Mouse (Mus musculus): ENCODE data around the gene Klrb1b. TPM values are rescaled to one million over a fixed set of nuclear protein-coding genes. Genes with fewer than 3 reads are reported as not detected.
"Not testable (repeated sequence)": the region's sequence is repeated elsewhere in the genome, so short reads cannot be mapped to it uniquely, and the experiment has no call there.

The Klrb1b gene
- total RNA-seq, 2 experiments from 2014 or later: 0.79 TPM; not detected in 1

DNA sequence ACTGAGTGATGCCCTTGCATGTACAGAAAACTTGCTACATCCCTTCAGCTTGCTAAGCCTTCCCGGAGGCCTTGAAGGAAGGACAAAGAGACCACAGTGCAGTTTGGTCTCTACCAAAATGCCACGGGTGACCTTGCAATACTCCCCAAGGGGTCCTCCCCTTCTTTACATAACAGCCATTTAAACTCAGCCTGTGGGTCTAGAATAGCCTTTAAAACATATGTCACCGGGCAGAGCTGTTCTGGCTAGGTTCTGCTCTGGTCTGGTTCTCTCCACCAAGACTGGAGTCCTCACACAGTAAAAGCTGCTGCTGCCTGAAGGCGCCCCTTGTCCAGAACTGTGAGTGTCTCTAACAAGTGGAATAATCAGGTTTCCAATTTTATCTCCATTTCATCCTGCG, 25.4 kb downstream of the Klrb1b start:
- not testable (repeated sequence) for DNase-seq (ENCODE audit: low spot score in 2 of 2)

DNA sequence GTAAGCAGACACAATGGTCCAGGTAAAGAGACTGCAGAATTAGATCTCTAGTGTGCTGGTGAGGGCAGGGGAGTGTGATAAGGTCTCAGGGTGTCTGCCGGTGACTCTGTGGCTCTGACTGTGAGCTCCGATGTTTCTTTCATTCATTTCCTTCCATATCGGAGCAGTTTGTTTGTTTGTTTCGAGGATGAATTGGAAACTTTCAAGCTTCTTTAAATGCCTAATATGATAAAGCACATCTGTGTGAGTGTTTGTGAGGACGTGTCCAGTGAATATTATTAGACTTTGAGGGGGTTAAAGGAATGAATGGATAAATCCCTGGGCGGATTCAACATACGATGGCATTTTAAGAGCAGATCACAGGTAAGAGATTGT, 26.2 kb downstream of the Klrb1b start:
- DNase-seq (ENCODE audit: low spot score in 2 of 2): no peak

DNA sequence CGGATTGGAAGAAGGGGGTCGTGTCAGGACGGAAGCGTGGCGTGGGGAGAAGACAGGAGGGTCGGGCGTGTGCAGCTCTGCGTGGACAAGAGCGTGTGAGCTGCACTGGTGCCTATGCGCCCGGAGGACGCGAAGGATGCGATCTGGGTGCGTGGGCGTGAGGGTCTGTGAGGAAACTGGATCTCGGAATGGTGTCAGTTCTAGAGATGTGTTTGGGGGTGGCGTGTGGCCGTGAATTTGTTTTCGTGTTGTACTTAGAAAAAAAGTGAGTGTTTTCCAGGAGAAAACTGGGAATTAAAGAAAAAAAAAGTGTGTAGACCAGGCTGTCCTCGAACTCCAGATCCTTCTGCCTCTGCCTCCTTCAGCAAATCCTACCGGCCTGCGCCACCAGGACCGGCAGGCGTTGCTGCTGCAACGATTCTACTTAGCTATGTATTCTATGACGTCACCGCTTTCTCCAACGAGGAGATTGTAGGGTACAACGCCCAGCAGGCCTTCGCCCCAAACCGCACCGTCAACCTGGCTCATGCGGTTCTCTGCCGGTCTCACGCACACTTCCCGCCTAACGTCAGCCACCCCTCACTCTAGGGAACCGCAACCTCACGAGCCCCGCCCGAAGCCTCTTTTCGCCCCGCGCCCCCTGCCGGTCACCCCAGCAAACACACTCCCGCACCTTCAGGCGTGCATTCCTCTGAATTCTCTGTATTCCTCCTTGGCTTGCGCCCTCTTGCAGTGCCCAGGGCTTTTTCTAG, 26.8 kb downstream of the Klrb1b start:
- peak; percentile 57 to 66 for DNase-seq (ENCODE audit: low spot score in 2 of 2)

DNA sequence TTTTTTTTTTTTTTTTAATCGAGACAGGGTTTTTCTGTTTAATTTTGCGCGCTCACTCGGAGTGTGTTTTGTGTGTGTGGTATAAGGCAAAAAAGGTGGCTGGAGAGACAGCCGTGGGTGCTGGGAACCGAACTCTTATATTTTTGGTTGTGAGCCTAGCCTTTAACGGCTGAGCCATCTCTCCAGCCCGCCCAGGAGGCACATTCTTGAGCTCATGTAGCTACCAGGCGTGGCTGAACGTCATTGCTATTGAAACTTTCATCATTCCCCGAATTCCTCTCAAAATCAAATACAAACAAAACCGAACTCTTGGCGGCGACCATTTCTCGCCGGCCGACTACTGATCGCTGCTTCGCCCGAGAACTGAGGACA, 27.4 kb downstream of the Klrb1b start:
- DNase-seq (ENCODE audit: low spot score in 2 of 2): peak; percentile 43

DNA sequence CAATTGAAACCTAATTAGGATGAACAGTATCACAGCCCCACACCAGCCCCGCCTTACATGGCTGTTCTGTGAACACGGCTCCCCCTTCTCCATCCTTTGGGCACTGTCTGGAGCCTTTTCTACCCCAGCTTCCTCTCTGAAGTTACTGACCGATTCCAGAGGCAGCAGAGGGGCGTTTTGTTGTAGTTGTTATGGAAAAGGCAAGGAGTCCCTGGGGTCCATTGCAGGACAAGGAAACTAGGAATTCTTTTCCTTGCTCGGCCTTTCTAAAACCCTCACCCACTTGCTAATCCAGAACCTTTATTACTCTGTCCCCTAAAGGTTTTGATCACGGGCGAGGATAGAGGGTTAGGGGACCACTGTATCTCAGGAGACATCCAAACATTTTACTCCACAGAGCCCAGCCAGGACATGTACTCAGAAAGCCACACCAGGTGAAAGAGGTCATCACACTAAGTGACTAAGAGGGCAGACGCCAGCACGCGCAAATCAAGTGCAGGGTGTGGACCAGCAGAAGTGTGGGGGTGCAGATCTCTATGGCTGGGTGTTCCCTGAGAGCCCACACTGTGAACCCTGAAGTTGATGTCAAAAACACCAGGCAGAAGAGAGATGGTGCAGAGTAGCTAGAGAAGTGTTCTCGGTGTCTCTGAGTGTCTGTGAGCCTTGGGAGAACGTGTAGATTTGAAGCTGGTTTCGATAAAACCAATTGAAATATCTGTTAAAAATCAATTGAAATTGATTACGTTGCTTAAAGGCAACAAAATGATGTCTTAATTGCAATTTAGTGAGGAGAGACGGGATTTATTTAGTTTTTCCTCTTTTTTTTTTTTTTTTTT, 28.0 kb downstream of the Klrb1b start:
- no peak for DNase-seq (ENCODE audit: low spot score in 2 of 2)

DNA sequence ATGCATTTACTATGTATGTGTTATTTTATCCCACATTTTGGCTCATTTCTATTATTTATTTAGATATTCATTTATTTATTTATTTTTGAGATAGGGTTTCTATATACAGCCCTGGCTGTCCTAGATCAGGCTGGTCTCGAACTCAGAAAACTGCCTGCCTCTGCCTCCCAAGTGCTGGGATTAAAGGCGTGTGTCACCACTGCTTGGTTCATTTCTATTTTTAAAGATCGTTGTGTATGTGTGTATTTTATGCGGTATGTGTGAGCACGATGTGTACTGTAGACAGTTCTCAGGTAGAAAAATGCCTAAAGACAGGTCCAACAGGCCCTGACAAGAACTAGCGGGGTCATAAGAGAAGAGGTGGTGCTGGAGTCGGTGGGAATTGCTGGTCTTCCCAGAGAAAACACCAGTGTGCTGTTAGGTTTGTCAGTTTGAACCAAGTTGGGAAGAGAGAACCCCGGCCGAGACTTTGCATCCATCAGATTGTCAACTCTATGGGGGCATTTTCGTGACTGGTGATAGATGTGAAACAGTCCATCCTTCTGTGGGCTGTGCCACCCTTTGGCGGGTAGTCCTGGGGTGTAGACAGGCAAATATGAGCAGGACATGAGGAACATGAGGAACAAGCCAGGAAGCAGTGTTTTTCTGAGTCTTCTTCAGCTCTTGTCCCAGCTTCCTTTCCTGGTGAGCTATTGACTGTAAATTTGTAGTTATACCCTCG, 28.8 kb downstream of the Klrb1b start:
- no peak for DNase-seq (ENCODE audit: low spot score in 2 of 2)

DNA sequence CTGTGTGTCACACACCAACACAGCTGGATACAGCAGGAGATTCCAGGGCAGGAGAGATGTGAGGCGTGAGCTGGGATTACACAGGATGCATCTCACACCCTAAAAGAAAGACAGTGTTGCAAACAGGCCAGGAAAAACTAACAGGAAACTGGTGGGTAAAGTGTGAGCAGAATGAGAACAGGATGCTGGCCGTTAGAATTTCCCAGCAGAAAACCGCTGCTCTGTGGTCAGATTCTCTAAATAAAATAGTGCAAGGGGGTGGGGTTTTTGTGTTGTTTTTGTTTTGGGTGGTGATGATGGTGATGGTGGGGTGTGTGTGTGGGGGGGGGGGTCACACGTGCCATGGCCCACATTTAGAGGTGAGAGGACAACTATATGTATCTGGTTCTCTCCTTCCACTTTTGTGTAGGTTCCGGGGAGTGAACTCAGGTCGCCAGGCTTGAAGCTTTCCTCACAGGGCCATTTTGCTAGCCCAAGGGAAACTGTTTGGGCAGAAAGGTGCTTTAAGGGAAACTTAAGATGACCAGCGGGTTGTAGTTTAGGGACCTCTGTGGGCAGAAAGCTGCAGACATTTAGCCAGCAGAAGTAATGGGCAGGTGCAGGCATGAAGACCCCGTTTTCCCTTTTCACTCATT, 29.7 kb downstream of the Klrb1b start:
- DNase-seq (ENCODE audit: low spot score in 2 of 2): no peak

DNA sequence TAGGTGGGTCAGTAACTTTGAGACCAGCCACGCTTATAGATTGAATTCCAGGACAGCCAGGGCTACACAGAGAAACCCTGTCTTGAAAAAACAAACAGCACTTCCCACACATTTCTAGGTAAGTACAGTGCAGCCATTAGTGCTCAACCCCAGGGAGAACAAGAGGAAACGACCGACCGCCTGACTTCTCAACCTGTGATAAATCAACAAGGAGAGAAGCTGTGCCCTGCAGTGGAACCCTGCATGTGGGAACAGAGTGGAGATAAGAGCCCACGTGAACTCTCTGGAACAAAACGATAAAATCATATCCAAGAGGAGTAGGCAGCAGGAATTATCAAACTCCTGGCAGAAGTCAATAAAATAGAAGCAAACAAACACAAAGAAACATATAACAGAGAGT, 32.4 kb downstream of the Klrb1b start:
- no peak for DNase-seq (ENCODE audit: low spot score in 2 of 2)

DNA sequence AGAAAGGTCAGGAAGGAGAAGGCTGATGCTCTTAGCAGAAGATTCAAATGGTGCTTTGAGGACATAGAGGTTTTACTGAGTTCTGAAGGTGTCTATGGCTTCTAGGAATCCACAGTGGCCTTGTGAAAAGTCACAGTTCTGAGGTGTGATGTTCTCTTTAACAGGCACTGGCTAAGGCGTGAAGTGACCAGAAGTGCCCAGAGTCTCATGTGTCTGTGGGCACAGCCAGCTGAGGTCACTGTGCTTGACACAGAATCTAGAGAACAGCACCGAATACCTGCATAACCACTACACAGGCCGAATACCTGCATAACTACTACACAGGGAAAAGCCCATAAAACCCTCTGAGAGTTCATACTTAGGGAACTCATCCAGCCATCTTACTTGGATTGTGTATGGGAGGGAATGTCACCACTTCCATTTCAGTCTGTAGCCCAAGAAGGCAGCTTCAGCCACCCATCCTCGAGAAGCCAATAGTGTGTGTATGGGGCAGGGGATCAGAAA, 35.6 kb downstream of the Klrb1b start:
- DNase-seq (ENCODE audit: low spot score in 2 of 2): not testable (repeated sequence)

DNA sequence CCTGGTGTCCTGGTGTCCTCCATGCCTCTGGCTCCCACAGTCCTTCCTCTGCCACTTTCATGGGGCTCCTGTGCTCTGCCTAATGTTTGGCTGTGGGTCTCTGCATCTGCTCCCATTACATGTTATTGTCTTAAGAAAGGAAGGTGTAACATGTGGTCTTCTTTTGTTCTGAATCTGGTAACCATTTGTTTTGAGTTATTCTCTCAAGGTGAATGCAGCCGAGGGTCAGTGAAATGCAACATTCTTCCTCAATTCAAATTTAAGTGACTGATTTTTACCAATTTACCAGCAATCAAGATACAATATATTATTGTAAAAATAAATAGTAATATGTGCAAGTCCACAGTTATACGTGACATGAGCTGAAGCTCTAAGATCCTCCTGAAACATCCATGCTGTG, 37.0 kb downstream of the Klrb1b start, which contains the start of gene Klrb1c:
Klrb1c (minus strand) TSS at position 101 of the 400 bp plus-strand sequence.
- DNase-seq (ENCODE audit: low spot score in 2 of 2): no peak

DNA sequence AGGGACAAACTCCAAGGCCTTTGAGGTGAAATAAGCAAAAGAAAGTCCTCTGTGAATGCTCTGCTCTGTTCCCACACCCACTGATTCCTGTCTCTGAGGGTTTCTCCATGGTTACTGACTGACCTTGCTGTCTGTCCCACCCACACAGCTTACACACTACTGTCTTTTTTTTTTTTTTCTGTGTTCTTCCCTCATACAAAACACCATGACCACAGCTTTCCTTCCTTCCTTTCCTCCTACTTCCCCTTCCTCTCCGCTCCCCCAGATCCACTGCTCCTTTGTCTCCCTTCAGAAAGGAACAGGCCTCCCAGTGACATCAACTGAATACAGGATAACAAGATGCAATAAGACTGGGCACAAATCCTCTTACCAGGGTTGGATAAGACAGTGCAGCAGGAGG, 37.6 kb downstream of the Klrb1b start:
- DNase-seq (ENCODE audit: low spot score in 2 of 2): no peak

DNA sequence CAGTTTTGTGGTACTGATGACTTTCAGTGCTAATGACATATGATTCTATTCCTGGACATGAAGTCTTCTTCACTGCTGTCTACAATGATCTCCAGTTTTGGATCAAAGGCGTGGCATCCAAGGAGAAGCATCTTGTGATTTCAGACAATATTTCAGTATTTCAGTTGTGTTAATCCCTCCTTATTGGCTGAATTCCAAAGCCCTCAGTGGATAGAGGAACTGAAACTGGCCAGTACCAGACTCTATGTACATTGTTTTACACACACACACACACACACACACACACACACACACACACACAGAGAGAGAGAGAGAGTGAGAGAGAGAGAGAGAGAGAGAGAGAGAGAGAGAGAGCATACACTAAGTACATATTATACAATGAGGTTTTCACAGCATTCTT, 39.7 kb downstream of the Klrb1b start:
- not testable (repeated sequence) for DNase-seq (ENCODE audit: low spot score in 2 of 2)

DNA sequence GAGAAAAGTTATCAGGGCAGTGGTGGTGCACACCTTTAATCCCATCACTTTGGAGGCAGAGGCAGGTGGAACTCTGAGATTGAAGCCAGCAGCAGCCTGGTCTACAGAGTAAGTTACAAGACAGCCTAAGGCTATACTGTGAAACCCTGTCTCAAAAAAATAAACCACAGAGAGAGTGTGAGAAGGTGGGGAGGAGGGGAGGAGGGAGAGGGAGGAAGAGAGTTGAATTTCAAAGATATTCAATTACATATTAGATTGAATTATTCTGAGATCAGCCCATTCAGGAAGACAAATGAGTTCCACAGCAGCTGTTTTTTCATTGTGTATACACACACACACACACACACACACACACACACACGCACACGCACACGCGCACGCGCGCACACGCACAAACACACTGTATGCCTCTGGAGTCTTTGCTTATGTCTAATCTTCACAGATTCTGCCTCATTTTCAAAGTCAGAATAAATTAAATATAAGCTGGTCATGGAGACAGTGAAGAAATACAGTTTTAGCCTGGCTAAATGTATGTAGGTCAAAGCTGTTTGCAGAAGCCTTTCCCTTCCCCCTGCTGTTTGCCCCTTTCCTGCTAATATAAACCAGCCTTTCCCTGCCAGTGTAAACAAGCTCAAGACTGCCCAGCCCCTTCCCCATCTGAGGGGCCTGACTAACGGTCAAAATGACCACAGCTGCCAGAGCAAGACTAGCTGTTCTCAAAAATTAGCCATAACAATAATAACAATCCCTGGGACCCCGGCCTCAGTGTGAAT, 56.5 kb downstream of the Klrb1b start:
- no peak for DNase-seq (ENCODE audit: low spot score in 2 of 2)

DNA sequence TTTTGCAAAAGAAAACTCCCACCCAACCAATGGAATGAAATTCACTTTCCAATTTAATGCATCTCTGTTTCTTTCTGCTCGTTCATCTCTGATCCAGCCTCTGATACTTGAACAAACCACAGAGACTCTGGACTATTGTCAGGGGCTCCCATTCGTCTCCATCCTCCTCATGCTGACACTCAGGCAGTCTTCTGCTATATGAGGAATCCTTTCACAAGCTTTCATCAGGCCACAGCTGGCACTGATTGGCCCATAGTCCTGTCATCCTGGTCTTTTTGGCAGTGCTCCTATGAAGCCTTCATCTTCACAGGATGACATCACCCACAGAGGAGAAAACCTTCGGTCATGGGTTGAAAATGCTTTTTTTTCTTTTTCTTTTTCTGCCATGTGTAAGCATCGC, 58.1 kb downstream of the Klrb1b start:
- DNase-seq (ENCODE audit: low spot score in 2 of 2): no peak

DNA sequence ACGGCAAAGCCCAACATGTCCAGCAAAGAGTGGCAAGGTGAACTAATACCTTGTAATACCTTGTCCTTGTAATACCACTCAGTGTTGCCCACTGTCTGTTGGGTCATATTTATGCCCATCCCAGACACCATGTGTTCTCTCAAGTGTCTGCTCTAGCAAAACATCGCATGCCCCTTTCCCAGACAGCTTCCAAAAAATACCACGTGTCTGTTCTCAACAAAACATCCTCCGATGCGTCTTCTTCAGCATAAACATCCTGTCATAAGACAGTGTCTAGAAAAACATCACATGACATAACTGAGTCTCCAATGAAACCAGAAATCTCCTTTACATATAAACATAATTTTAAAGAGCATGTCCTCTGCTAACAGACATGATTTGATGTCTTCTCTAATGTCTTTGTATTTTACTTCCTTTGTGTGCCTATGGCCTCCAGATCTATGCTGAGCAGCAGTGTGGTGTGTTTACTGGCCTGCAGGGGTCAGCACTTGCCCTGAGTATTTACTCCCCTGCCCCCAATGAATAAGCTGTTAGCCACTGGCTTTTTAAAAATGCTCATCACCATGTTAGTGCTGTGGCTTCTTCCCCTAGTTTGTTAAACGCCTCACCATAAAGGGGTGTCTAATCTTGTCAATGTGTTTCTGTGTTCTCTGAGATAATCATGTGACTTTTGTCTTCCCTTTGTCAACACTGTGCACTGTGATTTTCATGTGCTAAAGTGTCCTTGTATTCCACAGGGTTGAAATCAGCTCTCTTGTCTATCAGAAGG, 59.5 kb downstream of the Klrb1b start:
- DNase-seq (ENCODE audit: low spot score in 2 of 2): not testable (repeated sequence)

DNA sequence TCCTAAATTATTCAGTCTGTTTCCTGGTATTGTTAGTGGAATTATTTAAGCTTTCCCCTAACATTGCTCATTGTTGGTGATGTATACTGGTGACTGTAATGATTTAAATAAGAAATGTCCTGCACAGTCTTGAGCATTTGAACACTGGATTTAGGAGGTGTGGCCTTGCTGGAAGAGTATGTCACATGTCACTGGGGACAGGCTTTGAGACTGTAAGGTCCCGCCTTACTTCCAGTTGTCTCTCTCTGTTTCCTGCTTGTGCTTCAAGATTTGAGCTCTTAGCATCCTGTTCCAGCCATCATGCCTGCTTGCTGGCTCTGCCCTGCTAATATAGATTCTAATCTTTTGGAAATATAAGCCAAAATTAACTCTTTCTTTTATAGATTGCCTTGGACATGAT, 60.9 kb downstream of the Klrb1b start:
- DNase-seq (ENCODE audit: low spot score in 2 of 2): no peak

DNA sequence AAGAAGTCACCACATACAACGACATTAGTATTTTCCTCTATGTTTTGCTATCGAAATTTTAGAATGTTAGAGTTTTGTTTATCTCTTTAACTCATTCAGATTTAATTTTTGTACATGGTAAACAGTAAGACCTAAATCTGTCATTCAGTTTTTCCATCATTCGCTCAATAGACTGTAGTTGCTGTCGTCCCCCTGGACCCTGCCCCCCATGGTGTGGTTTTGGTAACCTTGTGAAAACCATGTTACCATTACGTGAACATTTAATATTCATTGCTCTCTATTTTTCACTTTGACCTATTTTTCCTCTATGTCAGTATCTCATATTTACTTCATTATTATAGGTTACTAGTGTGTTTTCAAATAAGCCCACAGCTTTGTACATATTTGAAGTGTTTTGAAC, 61.5 kb downstream of the Klrb1b start:
- no peak for DNase-seq (ENCODE audit: low spot score in 2 of 2)

DNA sequence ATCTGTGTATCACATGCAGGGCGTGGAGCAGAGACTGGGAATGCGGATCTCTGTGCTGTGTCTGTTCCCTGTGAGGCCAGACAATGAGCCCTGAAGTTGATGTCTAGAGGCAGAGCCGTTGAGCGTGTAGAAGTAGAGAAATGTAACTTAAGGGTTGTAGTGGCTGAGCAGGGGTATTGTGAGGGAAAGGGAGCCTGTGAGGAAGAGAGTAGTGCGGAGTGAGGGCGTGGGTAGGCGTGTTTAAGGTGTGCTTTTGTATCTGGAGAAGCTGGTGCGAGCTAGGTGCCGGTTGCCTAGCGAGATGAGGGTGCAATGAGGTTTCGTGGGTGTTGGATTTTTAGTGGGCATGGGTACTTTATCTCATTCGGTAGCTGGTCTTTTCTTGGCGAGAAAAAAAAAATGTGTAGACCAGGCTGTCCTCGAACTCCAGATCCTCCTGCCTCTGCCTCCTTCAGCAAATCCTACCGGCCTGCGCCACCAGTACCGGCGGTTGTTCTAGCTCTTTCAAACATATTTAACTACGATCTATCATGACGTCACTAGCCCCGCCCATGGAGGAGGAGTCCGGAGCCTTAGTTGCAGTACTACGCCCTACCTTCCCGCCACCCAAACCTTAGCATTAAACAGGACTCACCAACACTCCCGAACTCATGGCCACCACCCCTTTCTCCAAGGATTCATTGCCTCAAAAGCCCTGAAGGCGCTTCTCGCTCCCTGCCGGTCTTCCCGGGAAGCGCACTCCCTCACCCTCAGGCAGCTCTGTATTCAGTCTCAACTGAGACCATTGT, 62.2 kb downstream of the Klrb1b start:
- DNase-seq (ENCODE audit: low spot score in 2 of 2): peak; percentile 70 to 91

All from adrenal gland, postnatal 4 days (tissue).